Mouse (Mus musculus) ZHBTc4 (cell line): ENCODE data around the gene Gm9040.
"Not testable (repeated sequence)": the region's sequence is repeated elsewhere in the genome, so short reads cannot be mapped to it uniquely, and the experiment has no call there.

Source experiments
- DNase-seq: peaks from one replicate; pipeline ENCODE4 v3.0.0-alpha.2; 2011; ENCODE audit warnings: low read depth, low spot score

Gene Gm9040

DNA sequence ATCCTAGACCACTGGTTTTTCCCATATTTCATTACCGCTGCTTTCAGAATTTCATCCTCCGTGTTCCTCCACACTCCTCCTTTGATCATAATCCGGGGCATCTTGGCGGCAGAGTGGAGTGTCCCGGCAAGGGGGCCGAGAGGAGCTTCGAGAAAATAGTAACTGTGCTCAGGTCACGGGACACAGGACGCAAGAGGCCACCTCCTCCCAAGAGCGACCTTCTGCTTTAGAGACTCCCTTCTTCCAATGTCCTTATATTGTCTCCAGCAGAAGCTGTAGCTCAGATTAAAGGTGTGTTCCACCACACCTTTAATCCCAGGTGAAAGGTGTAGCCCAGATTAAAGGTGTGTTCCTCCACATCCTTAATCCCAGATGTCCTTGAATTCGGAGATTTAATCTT is at the start of gene Gm9040:
Gene Gm9040 (minus strand): TSS at position 101 of the 400 bp plus-strand sequence.
- DNase-seq = not testable (repeated sequence)

DNA sequence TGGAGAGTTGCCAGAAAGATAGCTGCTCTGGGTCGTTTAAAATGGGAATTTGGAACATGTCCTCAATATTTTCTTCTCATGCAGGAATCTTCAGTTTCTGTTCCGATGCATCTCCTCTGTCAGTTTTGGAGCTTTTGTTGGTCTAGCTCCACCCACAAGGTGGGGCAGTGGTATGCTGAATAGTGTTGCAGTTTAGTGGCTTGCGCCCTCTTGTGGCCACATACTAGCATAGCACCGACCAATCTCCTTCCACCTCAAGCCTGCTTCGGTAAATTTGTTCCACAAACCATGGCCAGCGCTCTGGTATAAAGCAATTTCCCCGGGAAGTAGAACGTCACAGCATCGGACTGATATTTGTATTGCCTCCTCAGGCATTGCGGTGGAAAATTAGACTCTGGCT is 43.7 kb upstream of the Gm9040 start:
- peak; percentile 89 for DNase-seq

DNA sequence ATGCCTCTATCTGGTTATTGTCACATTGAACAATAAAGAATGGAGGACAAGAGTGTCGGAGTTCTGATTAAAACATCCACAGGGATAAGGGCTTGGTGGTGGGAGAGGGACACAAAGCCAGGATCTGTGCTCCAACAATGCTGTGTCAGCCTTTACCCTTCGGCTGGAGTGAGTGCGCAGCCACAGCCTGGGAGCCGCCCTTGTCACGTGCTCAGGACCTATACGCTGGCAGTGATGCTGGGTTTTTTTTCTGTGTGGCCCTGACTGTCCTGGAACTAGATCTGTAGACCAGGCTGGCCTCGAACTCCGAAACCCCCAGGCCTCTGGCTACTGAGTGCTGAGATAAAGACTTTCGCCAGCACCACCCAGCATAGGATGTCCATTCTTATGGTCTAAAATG is 42.7 kb upstream of the Gm9040 start:
- peak; percentile 25 for DNase-seq

DNA sequence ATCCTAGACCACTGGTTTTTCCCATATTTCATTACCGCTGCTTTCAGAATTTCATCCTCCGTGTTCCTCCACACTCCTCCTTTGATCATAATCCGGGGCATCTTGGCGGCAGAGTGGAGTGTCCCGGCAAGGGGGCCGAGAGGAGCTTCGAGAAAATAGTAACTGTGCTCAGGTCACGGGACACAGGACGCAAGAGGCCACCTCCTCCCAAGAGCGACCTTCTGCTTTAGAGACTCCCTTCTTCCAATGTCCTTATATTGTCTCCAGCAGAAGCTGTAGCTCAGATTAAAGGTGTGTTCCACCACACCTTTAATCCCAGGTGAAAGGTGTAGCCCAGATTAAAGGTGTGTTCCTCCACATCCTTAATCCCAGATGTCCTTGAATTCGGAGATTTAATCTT is 27.2 kb upstream of the Gm9040 start, which contains the start of gene Gm9049:
Gene Gm9049 (minus strand): TSS at position 101 of the 400 bp plus-strand sequence.
- not testable (repeated sequence) for DNase-seq

DNA sequence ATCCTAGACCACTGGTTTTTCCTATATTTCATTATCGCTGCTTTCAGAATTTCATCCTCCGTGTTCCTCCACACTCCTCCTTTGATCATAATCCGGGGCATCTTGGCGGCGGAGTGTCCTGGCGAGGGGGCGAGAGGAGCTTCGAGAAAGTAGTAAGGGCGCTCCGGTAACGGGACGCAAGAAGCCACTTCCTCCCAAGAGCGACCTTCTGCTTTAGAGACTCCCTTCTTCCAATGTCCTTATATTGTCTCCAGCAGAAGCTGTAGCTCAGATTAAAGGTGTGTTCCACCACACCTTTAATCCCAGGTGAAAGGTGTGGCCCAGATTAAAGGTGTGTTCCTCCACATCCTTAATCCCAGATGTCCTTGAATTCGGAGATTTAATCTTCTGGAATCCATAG is 21.8 kb upstream of the Gm9040 start, which contains the start of gene Gm9048:
Gene Gm9048 (minus strand): TSS at position 101 of the 400 bp plus-strand sequence.
- DNase-seq = not testable (repeated sequence)

DNA sequence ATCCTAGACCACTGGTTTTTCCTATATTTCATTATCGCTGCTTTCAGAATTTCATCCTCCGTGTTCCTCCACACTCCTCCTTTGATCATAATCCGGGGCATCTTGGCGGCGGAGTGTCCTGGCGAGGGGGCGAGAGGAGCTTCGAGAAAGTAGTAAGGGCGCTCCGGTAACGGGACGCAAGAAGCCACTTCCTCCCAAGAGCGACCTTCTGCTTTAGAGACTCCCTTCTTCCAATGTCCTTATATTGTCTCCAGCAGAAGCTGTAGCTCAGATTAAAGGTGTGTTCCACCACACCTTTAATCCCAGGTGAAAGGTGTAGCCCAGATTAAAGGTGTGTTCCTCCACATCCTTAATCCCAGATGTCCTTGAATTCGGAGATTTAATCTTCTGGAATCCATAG is 16.4 kb upstream of the Gm9040 start, which contains the start of gene Gm9046:
Gene Gm9046 (minus strand): TSS at position 101 of the 400 bp plus-strand sequence.
- DNase-seq = not testable (repeated sequence)

DNA sequence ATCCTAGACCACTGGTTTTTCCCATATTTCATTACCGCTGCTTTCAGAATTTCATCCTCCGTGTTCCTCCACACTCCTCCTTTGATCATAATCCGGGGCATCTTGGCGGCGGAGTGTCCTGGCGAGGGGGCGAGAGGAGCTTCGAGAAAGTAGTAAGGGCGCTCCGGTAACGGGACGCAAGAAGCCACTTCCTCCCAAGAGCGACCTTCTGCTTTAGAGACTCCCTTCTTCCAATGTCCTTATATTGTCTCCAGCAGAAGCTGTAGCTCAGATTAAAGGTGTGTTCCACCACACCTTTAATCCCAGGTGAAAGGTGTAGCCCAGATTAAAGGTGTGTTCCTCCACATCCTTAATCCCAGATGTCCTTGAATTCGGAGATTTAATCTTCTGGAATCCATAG is 11.0 kb upstream of the Gm9040 start, which contains the start of gene Gm9045:
Gene Gm9045 (minus strand): TSS at position 101 of the 400 bp plus-strand sequence.
- DNase-seq = not testable (repeated sequence)

DNA sequence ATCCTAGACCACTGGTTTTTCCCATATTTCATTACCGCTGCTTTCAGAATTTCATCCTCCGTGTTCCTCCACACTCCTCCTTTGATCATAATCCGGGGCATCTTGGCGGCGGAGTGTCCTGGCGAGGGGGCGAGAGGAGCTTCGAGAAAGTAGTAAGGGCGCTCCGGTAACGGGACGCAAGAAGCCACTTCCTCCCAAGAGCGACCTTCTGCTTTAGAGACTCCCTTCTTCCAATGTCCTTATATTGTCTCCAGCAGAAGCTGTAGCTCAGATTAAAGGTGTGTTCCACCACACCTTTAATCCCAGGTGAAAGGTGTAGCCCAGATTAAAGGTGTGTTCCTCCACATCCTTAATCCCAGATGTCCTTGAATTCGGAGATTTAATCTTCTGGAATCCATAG is 5.5 kb upstream of the Gm9040 start, which contains the start of gene Gm9044:
Gene Gm9044 (minus strand): TSS at position 101 of the 400 bp plus-strand sequence.
- DNase-seq = not testable (repeated sequence)

DNA sequence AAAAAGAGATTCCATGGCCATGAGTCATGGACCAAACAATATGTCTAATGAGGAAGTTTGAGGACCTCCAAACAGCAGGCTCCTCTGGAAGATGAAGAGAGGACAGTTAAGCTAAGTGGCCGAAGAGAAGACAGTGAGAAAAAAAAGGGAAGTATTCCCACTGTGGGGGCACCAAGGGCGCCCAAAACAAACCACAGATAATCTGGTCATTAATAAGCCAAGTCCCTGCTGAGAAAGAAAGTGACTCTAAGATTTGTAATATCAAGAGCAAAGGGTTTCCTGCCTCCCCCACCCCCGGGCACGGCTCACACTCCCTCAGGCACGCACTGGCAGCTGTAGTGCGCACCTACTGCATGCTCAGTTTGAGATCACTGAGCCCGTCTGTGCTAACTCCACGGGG is 7.7 kb downstream of the Gm9040 start:
- DNase-seq = no peak

DNA sequence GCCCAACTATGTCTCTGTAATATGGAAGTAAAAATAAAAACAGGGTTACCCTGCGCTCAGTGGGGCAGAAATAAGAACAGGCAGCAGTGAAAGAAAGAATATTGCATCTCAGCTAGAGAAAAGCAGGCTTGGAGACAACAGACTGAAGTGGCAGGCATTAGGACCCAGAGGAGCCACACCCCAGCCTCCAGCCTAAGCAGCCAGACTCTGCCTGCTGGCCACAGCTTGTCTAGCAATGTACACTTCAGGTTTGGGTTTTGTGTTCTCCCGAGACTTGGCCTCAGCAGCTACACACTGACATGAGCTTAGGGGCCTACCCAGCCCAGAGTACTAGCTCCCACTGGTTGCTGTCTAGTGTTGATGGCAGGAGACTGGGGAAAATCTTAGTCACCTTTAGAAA is 24.6 kb downstream of the Gm9040 start:
- not testable (repeated sequence) for DNase-seq

DNA sequence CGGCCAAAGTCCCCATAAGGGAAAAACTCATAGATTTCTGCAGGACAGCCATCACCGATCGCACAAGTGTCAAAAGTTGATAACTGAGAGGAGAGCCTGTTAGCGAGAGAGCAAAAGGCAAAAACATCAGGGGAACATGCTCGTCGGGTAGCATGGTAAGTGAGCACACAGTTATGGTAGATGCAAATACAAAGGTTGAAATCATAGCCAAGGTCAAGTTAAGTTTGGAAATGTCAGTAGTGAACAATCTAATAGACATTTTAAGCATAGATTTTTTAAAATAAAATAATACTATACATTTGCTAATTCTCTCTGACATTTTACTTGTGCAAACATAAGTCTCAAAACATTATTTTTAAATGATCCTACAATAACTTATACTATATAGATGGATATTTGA is 31.8 kb downstream of the Gm9040 start, which contains the start of gene Iltifb:
Gene Iltifb (minus strand): TSS at position 101 of the 400 bp plus-strand sequence.
- no peak for DNase-seq

DNA sequence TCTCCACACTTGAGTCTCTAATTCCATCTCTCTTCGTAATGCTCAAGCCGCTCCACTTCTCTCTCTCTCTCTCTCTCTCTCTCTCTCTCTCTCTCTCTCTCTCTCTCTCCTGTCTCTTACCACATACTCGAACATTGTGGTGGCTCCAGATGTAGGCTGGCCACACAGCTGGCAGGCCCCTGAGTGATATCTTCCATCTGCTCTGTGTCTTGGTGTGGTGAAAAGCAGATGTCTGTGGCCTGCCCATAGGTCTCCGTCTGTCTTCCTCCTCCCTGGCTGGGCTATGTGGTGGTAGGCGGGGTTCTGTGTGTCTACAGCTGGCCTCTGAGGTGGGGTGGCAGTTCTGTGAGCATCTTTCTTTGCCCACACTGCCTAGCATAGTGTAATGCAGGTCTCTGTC is 43.8 kb downstream of the Gm9040 start:
- not testable (repeated sequence) for DNase-seq

DNA sequence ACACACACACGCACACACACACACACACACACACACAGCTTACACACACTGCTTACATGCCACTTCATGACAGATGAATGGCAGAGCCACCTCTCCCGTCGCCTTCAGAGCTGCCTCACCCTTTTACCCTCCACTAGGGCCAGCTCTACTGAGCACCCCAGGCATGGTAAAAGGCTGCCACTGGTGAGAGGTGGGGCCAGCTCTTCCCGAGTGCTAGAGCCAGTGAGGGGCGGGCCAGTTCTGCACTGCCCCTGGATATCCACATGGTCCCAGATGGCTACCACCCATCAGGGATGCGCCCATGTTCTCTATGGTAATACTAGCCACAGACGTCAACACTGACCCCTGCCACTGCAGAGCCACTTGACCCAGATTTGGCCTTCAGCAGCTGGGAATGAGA is 44.2 kb downstream of the Gm9040 start:
- DNase-seq = not testable (repeated sequence)

DNA sequence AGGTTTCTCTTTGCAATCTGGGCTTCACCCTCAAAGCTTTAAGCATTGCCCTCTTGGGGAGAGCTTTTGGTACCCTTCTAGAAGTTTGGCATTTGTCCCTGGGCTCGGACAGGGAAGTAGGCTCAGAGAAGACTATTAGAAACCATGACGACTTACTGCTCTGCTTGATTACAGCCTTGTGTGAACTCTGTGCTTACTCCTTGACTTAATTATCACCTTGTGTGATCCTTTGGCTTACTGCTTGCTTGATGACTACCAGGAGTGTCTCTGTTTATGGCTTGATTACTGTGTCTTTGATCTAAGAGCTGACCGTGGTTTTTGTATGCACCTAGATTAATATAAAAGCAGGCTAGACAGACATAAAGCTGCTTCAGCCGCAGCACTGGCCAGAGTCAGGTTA is 48.7 kb downstream of the Gm9040 start:
- DNase-seq = not testable (repeated sequence)
